Comparison of ENCODE assay signal across 9 mouse cellular contexts in genomic region chr1:44437822-44438221, GRCm38 (mm10).
DNase-seq lines count a peak whose midpoint lies in the region; ATAC-seq and TF ChIP-seq lines count a peak whose summit lies in the region.
"Had no signal": no experiment of that assay in that cellular context is flagged by ENCODE, and none has a peak within 500 bp of the region (broad histone marks: within the 10 kb centered on the region; RNA-seq: fewer than 3 reads in every experiment).

No protein-coding gene starts in this region.

- no peak overlapping the region for H3K4me3 ChIP-seq in limb, embryonic 11.5 days (ENCODE audit: low read depth, low read length)
- no peak overlapping the region for H3K4me3 ChIP-seq in limb, embryonic 10.5 days
- H3K4me3 ChIP-seq in E14TG2a.4 (replicated peaks; ENCODE audit: low read length), result no peak overlapping the region
- no peak overlapping the region for H3K4me3 ChIP-seq in embryonic facial prominence, embryonic 10.5 days
- H3K4me3 ChIP-seq in heart, embryonic 11.5 days (ENCODE audit: low read depth, low read length), result no peak overlapping the region

- WGBS in limb, embryonic 11.5 days, result 75% methylated on average over 2 of the region's 2 CpGs
- 74% methylated on average over 2 of the region's 2 CpGs for WGBS in limb, embryonic 10.5 days
- WGBS in embryonic facial prominence, embryonic 10.5 days, result 86% methylated on average over 2 of the region's 2 CpGs
- 71% methylated on average over 2 of the region's 2 CpGs for WGBS in heart, embryonic 11.5 days (ENCODE audit: insufficient replicate concordance)

- no peak overlapping the region for H3K27ac ChIP-seq in limb, embryonic 11.5 days (replicated peaks; ENCODE audit: low read depth, low read length)
- H3K27ac ChIP-seq in limb, embryonic 10.5 days, result no peak overlapping the region
- no peak overlapping the region for H3K27ac ChIP-seq in embryonic facial prominence, embryonic 10.5 days (replicated peaks)
- no peak overlapping the region for H3K27ac ChIP-seq in heart, embryonic 11.5 days (ENCODE audit: low read depth, low read length)

- H3K9me3 ChIP-seq in limb, embryonic 11.5 days (ENCODE audit: control insufficient read depth, low read length), result no peaks in the 10 kb centered on the region
- no peaks in the 10 kb centered on the region for H3K9me3 ChIP-seq in limb, embryonic 10.5 days (replicated peaks)
- H3K9me3 ChIP-seq in E14TG2a.4 (ENCODE audit: low read length), result peaks cover 18% of the 10 kb centered on the region
- H3K9me3 ChIP-seq in embryonic facial prominence, embryonic 10.5 days, result no peaks in the 10 kb centered on the region
- H3K9me3 ChIP-seq in heart, embryonic 11.5 days (replicated peaks; ENCODE audit: control insufficient read depth, low read length), result no peaks in the 10 kb centered on the region

- no peaks in the 10 kb centered on the region for H3K27me3 ChIP-seq in limb, embryonic 11.5 days (ENCODE audit: control insufficient read depth, insufficient read depth, low read length)
- H3K27me3 ChIP-seq in limb, embryonic 10.5 days (ENCODE audit: low read depth, poor library complexity, severe bottlenecking), result no peaks in the 10 kb centered on the region
- no peaks in the 10 kb centered on the region for H3K27me3 ChIP-seq in E14TG2a.4 (ENCODE audit: insufficient read depth, low read length)
- H3K27me3 ChIP-seq in embryonic facial prominence, embryonic 10.5 days (replicated peaks; ENCODE audit: low read depth, poor library complexity, severe bottlenecking), result no peaks in the 10 kb centered on the region
- no peaks in the 10 kb centered on the region for H3K27me3 ChIP-seq in heart, embryonic 11.5 days (ENCODE audit: control insufficient read depth, insufficient read depth, low read length)

- no peaks in the 10 kb centered on the region for H3K4me1 ChIP-seq in limb, embryonic 11.5 days (ENCODE audit: control insufficient read depth, insufficient read depth, low read length)
- H3K4me1 ChIP-seq in limb, embryonic 10.5 days, result no peaks in the 10 kb centered on the region
- no peaks in the 10 kb centered on the region for H3K4me1 ChIP-seq in E14TG2a.4 (replicated peaks; ENCODE audit: low read depth, low read length)
- H3K4me1 ChIP-seq in embryonic facial prominence, embryonic 10.5 days, result no peaks in the 10 kb centered on the region
- H3K4me1 ChIP-seq in heart, embryonic 11.5 days (ENCODE audit: control insufficient read depth, insufficient read depth, low read length), result no peaks in the 10 kb centered on the region

- no peak overlapping the region for H3K9ac ChIP-seq in limb, embryonic 11.5 days (ENCODE audit: low read length)
- H3K9ac ChIP-seq in heart, embryonic 11.5 days (ENCODE audit: low read depth, low read length), result no peak overlapping the region

- no peaks in the 10 kb centered on the region for H3K36me3 ChIP-seq in limb, embryonic 11.5 days (ENCODE audit: control insufficient read depth, insufficient read depth, low read length)
- no peaks in the 10 kb centered on the region for H3K36me3 ChIP-seq in limb, embryonic 10.5 days
- no peaks in the 10 kb centered on the region for H3K36me3 ChIP-seq in E14TG2a.4 (ENCODE audit: insufficient read depth, low read length)
- no peaks in the 10 kb centered on the region for H3K36me3 ChIP-seq in embryonic facial prominence, embryonic 10.5 days (replicated peaks)
- H3K36me3 ChIP-seq in heart, embryonic 11.5 days (ENCODE audit: control insufficient read depth, insufficient read depth, low read length), result no peaks in the 10 kb centered on the region

- DNase-seq in embryo, embryonic 10 days (ENCODE audit: low spot score), result peak; percentile 11
- DNase-seq in embryo, embryonic 9.5 days (ENCODE audit: extremely low spot score), result no peak
- DNase-seq in limb, embryonic 11.5 days (ENCODE audit: low spot score), result peak; percentile 29
- no peak for DNase-seq in limb, embryonic 10.5 days (ENCODE audit: low spot score)
- peak; percentile 9 for DNase-seq in embryonic facial prominence, embryonic 10.5 days (ENCODE audit: low spot score)
- DNase-seq in right cerebral cortex, adult 2 months (ENCODE audit: low spot score in 2 of 2), result no peak
- DNase-seq: cerebellum, adult 2 months had no signal

- peak; percentile 29 for TF ChIP-seq CTCF in E14TG2a.4 (conservative IDR thresholded peaks at IDR 0.05; ENCODE audit: low read length)

- H3K4me2 ChIP-seq in limb, embryonic 11.5 days (ENCODE audit: low read depth, severe bottlenecking), result no peak overlapping the region
- no peak overlapping the region for H3K4me2 ChIP-seq in heart, embryonic 11.5 days

- ATAC-seq in limb, embryonic 11.5 days (ENCODE audit: insufficient number of reproducible peaks, low FRiP score, low TSS enrichment, low read depth), result no peak
- no peak for ATAC-seq in heart, embryonic 11.5 days (replicated peaks; ENCODE audit: insufficient number of reproducible peaks, low FRiP score, low TSS enrichment)

Comparison
In these comparisons a context has a peak if more than half of its experiments do, and no peak if none do; other contexts are left out.
1. DNase-seq: peak in embryo, embryonic 10 days (single experiment), limb, embryonic 11.5 days (single experiment) and embryonic facial prominence, embryonic 10.5 days (single experiment); none in embryo, embryonic 9.5 days (single experiment), limb, embryonic 10.5 days (single experiment) and right cerebral cortex, adult 2 months (0 of 2).